Mouse (Mus musculus): ENCODE data around the gene Cbx3.

DNA sequence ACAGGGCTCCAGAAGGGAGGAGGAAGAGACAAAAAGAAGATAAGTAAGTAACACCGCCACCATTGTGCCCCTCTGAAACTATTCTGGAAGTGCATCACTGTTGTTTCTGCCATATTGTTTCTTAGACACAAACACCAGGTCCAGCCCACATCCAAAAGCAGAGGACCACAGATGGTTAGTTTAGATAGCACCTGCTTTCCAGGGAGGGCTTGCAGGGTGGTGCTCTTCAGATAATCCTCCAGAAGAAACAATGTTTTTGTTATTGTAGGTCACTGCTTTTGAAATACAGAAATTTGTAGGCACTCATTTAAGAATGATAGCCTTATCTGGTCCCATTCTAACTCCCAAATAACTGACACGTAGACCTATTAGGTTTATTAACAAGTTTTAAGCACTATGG, 45.6 kb upstream of the Cbx3 start:
- TF ChIP-seq EP300 (IDR thresholded peaks at IDR 0.05; ENCODE audit: low read depth) (0 out of 2 replicates have a peak, but pooled peaks have one; percentile 13), CTCF (IDR thresholded peaks at IDR 0.05; ENCODE audit: low read depth) (no peak)
